In genomic region chr11:75630098-75630497, GRCm38 (mm10) we compare ENCODE assay signal across 8 mouse cellular contexts. TPM values are rescaled to one million over a fixed set of nuclear protein-coding genes. Genes with fewer than 3 reads are reported as not detected.
A peak's percentile ranks its signal among the peaks of the same experiment; 100 is the strongest.
DNase-seq lines count a peak whose midpoint lies in the region; ATAC-seq and TF ChIP-seq lines count a peak whose summit lies in the region.

No protein-coding gene starts in this region.

- no peak for DNase-seq in gastrocnemius, adult 2 months
- no peak for DNase-seq in gastrocnemius, adult 8-10 months (ENCODE audit: low spot score in 2 of 2)
- DNase-seq in testis, postnatal 10 days (ENCODE audit: low spot score) = no peak
- DNase-seq in c-Kit-positive CD71-positive TER-119-positive erythroid progenitor cells, embryonic 14.5 days (ENCODE audit: low spot score) = no peak
- no peak for DNase-seq in layer of hippocampus, postnatal 25 days (ENCODE audit: extremely low spot score in 1 of 2, low spot score in 1 of 2)
- DNase-seq in left cerebral cortex, adult 8-10 months (ENCODE audit: low spot score in 2 of 2) = no peak

- H3K9ac ChIP-seq in liver, embryonic 12.5 days = peak overlapping the region; percentile 81

- H3K27ac ChIP-seq in gastrocnemius, adult 2 months = peak overlapping the region; percentile 85
- peak overlapping the region; percentile 98 for H3K27ac ChIP-seq in testis, adult 2 months (ENCODE audit: control insufficient read depth, insufficient read depth, low read depth, low read length)
- H3K27ac ChIP-seq in liver, embryonic 12.5 days = peak overlapping the region; percentile 84

- peaks cover 4% of the 10 kb centered on the region for H3K36me3 ChIP-seq in testis, adult 2 months (ENCODE audit: control insufficient read depth, insufficient read depth, low read length)
- H3K36me3 ChIP-seq in liver, embryonic 12.5 days = peaks cover 52% of the 10 kb centered on the region

- TF ChIP-seq POLR2A in testis, adult 2 months (IDR thresholded peaks at IDR 0.05; ENCODE audit: control insufficient read depth, low read depth, low read length) = no peak

- H3K9me3 ChIP-seq in liver, embryonic 12.5 days (replicated peaks) = no peaks in the 10 kb centered on the region

- ATAC-seq in liver, embryonic 12.5 days = no peak

- intact Hi-C loops in gastrocnemius, adult 2 months (cut with DNase I) = loop anchor here (5.0 kb wide), 1 partner anchor 122 kb away; no protein-coding TSS in a partner anchor

- H3K4me3 ChIP-seq in gastrocnemius, adult 2 months = peak overlapping the region; percentile 83
- H3K4me3 ChIP-seq in testis, adult 2 months (ENCODE audit: control insufficient read depth, low read depth, low read length) = peak overlapping the region; percentile 92; the same call in 1 of the 2 replicates
- peak overlapping the region; percentile 83 for H3K4me3 ChIP-seq in liver, embryonic 12.5 days

- peaks cover 3% of the 10 kb centered on the region for H3K4me1 ChIP-seq in testis, adult 2 months (ENCODE audit: control insufficient read depth, insufficient read depth, low read length)
- H3K4me1 ChIP-seq in liver, embryonic 12.5 days = peaks cover 34% of the 10 kb centered on the region

- H3K4me2 ChIP-seq in liver, embryonic 12.5 days = peak overlapping the region; percentile 74

- 8% methylated on average over 5 of the region's 5 CpGs for WGBS in liver, embryonic 12.5 days (ENCODE audit: insufficient replicate concordance)

- no peaks in the 10 kb centered on the region for H3K27me3 ChIP-seq in testis, adult 2 months (ENCODE audit: control insufficient read depth, insufficient read depth, low read length)
- H3K27me3 ChIP-seq in liver, embryonic 12.5 days (replicated peaks) = no peaks in the 10 kb centered on the region

- TF ChIP-seq CTCF in gastrocnemius, adult 2 months (IDR thresholded peaks at IDR 0.05) = no peak
- TF ChIP-seq CTCF in testis, adult 2 months (IDR thresholded peaks at IDR 0.05; ENCODE audit: control insufficient read depth, insufficient read depth, insufficient replicate concordance, low read depth, low read length) = no peak

RNA-seq across cellular contexts. Expression of gene Inpp5k, which starts 0.7 kb away (rescaled TPM):
- total RNA-seq in gastrocnemius, adult 2 months (2021) = 10 to 100 TPM; 25.9 to 27.4 TPM
- total RNA-seq in gastrocnemius, adult 8-10 months (2022) = 10 to 100 TPM; 20.2 to 25.3 (median 23.6) TPM
- 121 and 128 TPM in 2 replicates for polyA plus RNA-seq in testis, adult 2 months (2012; rRNA removed)
- 15.0 and 15.8 TPM in 2 replicates for polyA plus RNA-seq in liver, embryonic 12.5 days (2016; fragmentation: Nextera tagmentation; extraction: Ambion mirVana)
- total RNA-seq in layer of hippocampus, postnatal 25 days (2021) = 10 to 100 TPM; 40.6 to 46.7 TPM
- total RNA-seq in left cerebral cortex, adult 8-10 months (2022) = 10 to 100 TPM; 41.3 to 43.5 (median 42.5) TPM

RNA-seq across cellular contexts. Expression of gene Myo1c, which starts 20.2 kb away (rescaled TPM):
- total RNA-seq in gastrocnemius, adult 2 months (2021) = 10 to 100 TPM; 34.1 to 43.9 TPM
- 10 to 100 TPM; 29.7 to 34.7 (median 32.1) TPM for total RNA-seq in gastrocnemius, adult 8-10 months (2022)
- 41.3 and 48.7 TPM in 2 replicates for polyA plus RNA-seq in testis, adult 2 months (2012; rRNA removed)
- 34.6 and 35.5 TPM in 2 replicates for polyA plus RNA-seq in liver, embryonic 12.5 days (2016; fragmentation: Nextera tagmentation; extraction: Ambion mirVana)
- total RNA-seq in layer of hippocampus, postnatal 25 days (2021) = 10 to 100 TPM; 11.8 to 18.6 TPM
- 10 to 100 TPM; 18.2 to 27.0 (median 21.2) TPM for total RNA-seq in left cerebral cortex, adult 8-10 months (2022)

RNA-seq across cellular contexts. Expression of gene Pitpna, which starts 42.2 kb away (rescaled TPM):
- total RNA-seq in gastrocnemius, adult 2 months (2021) = 100 to 1,000 TPM; 151 to 206 TPM
- 100 to 1,000 TPM; 153 to 214 (median 207) TPM for total RNA-seq in gastrocnemius, adult 8-10 months (2022)
- polyA plus RNA-seq in testis, adult 2 months (2012; rRNA removed) = 39.4 and 41.3 TPM in 2 replicates
- 65.7 and 69.3 TPM in 2 replicates for polyA plus RNA-seq in liver, embryonic 12.5 days (2016; fragmentation: Nextera tagmentation; extraction: Ambion mirVana)
- total RNA-seq in layer of hippocampus, postnatal 25 days (2021) = 100 to 1,000 TPM; 281 to 305 TPM
- 100 to 1,000 TPM; 300 to 319 (median 307) TPM for total RNA-seq in left cerebral cortex, adult 8-10 months (2022)

RNA-seq across cellular contexts. Expression of gene Crk, which starts 49.0 kb away (rescaled TPM):
- 10 to 100 TPM; 53.4 to 64.3 TPM for total RNA-seq in gastrocnemius, adult 2 months (2021)
- 10 to 100 TPM; 48.7 to 68.4 (median 50.0) TPM for total RNA-seq in gastrocnemius, adult 8-10 months (2022)
- polyA plus RNA-seq in testis, adult 2 months (2012; rRNA removed) = 27.0 and 35.8 TPM in 2 replicates
- polyA plus RNA-seq in liver, embryonic 12.5 days (2016; fragmentation: Nextera tagmentation; extraction: Ambion mirVana) = 50.2 and 53.6 TPM in 2 replicates
- 100 to 1,000 TPM; 118 to 134 TPM for total RNA-seq in layer of hippocampus, postnatal 25 days (2021)
- 100 to 1,000 TPM; 108 to 117 (median 112) TPM for total RNA-seq in left cerebral cortex, adult 8-10 months (2022)
